Mouse (Mus musculus): ENCODE results near the gene Ebf1. TPM values are rescaled to one million over a fixed set of nuclear protein-coding genes. Genes with fewer than 3 reads are reported as not detected.

Ebf1 gene
- total RNA-seq, 2 experiments from 2014 or later = 7.6 to 21.0 TPM

- ATAC-seq (replicated peaks; ENCODE audit: low FRiP score, poor library complexity, severe bottlenecking) = no peak
Measured at GRCm38 (mm10) chr11:44808855-44809546, 191.9 kb downstream of the Ebf1 start.

GRCm38 (mm10) chr11:44811007-44811406 is 193.9 kb downstream of the Ebf1 start:
- no peak for ATAC-seq (replicated peaks; ENCODE audit: low FRiP score, poor library complexity, severe bottlenecking)

GRCm38 (mm10) chr11:44812193-44812746 is 195.2 kb downstream of the Ebf1 start:
- ATAC-seq (replicated peaks; ENCODE audit: low FRiP score, poor library complexity, severe bottlenecking) = no peak

- no peak for ATAC-seq (replicated peaks; ENCODE audit: low FRiP score, poor library complexity, severe bottlenecking)
Measured at GRCm38 (mm10) chr11:44813534-44813933, 196.4 kb downstream of the Ebf1 start.

GRCm38 (mm10) chr11:44814847-44815246 is 197.7 kb downstream of the Ebf1 start:
- ATAC-seq (replicated peaks; ENCODE audit: low FRiP score, poor library complexity, severe bottlenecking) = no peak

GRCm38 (mm10) chr11:44815991-44816390 is 198.9 kb downstream of the Ebf1 start:
- ATAC-seq (replicated peaks; ENCODE audit: low FRiP score, poor library complexity, severe bottlenecking) = no peak

- ATAC-seq (replicated peaks; ENCODE audit: low FRiP score, poor library complexity, severe bottlenecking) = no peak
Measured at GRCm38 (mm10) chr11:44822312-44822711, 205.2 kb downstream of the Ebf1 start.

- ATAC-seq (replicated peaks; ENCODE audit: low FRiP score, poor library complexity, severe bottlenecking) = no peak
Measured at GRCm38 (mm10) chr11:44832227-44832939, 215.3 kb downstream of the Ebf1 start.

- ATAC-seq (replicated peaks; ENCODE audit: low FRiP score, poor library complexity, severe bottlenecking) = no peak
Measured at GRCm38 (mm10) chr11:44832940-44833254, 215.8 kb downstream of the Ebf1 start.

- ATAC-seq (replicated peaks; ENCODE audit: low FRiP score, poor library complexity, severe bottlenecking) = no peak
Measured at GRCm38 (mm10) chr11:44833351-44833996, 216.4 kb downstream of the Ebf1 start.

GRCm38 (mm10) chr11:44835166-44835565 is 218.0 kb downstream of the Ebf1 start:
- no peak for ATAC-seq (replicated peaks; ENCODE audit: low FRiP score, poor library complexity, severe bottlenecking)

- no peak for ATAC-seq (replicated peaks; ENCODE audit: low FRiP score, poor library complexity, severe bottlenecking)
Measured at GRCm38 (mm10) chr11:44837592-44837991, 220.5 kb downstream of the Ebf1 start.

GRCm38 (mm10) chr11:44841127-44842056 is 224.3 kb downstream of the Ebf1 start:
- no peak for ATAC-seq (replicated peaks; ENCODE audit: low FRiP score, poor library complexity, severe bottlenecking)

- no peak for ATAC-seq (replicated peaks; ENCODE audit: low FRiP score, poor library complexity, severe bottlenecking)
Measured at GRCm38 (mm10) chr11:44851874-44852273, 234.8 kb downstream of the Ebf1 start.

GRCm38 (mm10) chr11:44852921-44853320 is 235.8 kb downstream of the Ebf1 start:
- ATAC-seq (replicated peaks; ENCODE audit: low FRiP score, poor library complexity, severe bottlenecking) = no peak

- no peak for ATAC-seq (replicated peaks; ENCODE audit: low FRiP score, poor library complexity, severe bottlenecking)
Measured at GRCm38 (mm10) chr11:44854496-44854895, 237.4 kb downstream of the Ebf1 start.

- no peak for ATAC-seq (replicated peaks; ENCODE audit: low FRiP score, poor library complexity, severe bottlenecking)
Measured at GRCm38 (mm10) chr11:44861108-44861507, 244.0 kb downstream of the Ebf1 start.

- ATAC-seq (replicated peaks; ENCODE audit: low FRiP score, poor library complexity, severe bottlenecking) = no peak
Measured at GRCm38 (mm10) chr11:44863910-44864309, 246.8 kb downstream of the Ebf1 start.

- no peak for ATAC-seq (replicated peaks; ENCODE audit: low FRiP score, poor library complexity, severe bottlenecking)
Measured at GRCm38 (mm10) chr11:44866476-44867149, 249.5 kb downstream of the Ebf1 start.

Data from erythroid progenitor cell, adult 5-6 weeks (primary cell).